Mouse (Mus musculus) layer of hippocampus, adult 11-12 months (tissue): Measurements from ENCODE around the gene Il20.

Experiments used
- DNase-seq: peaks from one replicate; pipeline ENCODE4 v3.0.0; 2022; ENCODE audit warnings: low spot score

The Il20 gene

DNA sequence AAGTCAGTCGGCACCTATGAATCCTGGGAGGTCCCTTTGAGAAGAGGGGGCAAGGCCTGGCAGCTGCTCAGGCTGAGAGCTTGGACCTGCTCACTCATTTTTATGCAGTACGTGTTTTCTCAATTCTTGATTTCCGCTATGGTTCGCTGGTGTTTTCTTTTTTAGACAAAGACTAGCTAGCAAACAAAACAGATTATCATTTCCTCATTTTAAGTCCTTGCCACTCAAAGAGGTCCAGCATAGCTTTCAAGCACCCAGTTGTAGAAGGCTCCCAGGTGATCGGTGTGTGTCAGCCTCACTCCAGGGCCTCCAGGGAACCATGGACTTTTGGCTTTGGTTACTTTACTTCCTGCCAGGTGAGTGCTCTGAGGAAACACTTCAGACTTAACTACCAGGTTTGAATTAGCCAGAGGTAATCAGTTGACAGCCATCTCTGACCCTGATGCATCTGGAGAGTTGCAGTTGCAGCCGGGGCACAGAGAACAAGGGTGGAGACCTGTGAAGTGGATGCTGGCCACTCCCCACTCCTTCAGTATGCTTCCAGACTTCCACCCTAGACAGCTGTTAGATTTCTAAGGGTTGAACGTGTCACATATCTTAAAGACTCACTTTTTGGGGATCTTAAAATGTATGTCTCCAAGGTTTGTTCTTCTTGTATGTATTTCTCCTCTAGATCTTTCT, 45.6 kb downstream of the Il20 start, which contains the start of gene Fcmr:
Fcmr (plus strand) TSS at position 129 of the 681 bp plus-strand sequence.
- DNase-seq = no peak

- DNase-seq = no peak
Observed at GRCm38 (mm10) chr1:130864741-130865140, 46.5 kb downstream of the Il20 start.

DNA sequence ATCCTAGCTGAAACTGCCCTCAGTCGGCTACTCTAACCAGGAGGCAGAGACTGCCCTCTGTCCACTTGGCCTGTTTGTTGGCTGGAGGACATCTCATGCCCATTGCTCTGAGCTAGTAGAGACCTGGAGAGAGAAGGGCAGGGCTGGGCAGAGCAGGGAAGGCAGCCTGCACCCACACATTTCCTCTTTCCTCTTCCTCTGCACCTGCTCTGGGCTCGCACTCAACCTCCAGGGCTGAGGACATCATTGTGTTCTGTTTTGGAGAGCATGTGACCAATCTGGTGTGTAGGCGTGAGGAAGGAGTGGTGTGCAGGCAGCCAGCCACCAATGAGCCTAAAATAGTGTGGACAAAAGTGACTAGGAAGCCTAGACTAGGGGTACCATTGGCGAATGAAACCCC, 47.0 kb downstream of the Il20 start:
- no peak for DNase-seq

DNA sequence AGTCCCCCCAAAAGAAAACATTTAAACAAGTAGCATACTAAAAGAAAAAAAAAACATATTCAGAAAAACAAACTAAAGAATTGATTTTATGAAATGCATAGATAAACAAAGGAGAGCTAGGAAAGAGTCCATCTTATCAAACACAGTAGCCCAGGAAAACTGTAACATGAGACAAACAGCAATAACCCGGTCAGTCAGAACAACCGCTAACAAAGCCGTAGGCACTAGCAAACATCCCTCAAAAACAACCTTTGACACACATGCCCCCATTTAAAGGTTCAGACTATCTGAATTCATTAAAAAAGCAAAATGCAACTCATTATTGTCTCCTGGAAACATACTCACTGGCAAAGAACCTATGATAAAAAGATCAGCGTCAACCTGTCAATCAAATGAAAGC, 53.8 kb downstream of the Il20 start:
- no peak for DNase-seq
